Mouse (Mus musculus): Measurements from ENCODE around the gene Anapc16.

GRCm38 (mm10) chr10:59963609-59964008 is 39.3 kb downstream of the Anapc16 start:
- TF ChIP-seq CTCF (IDR thresholded peaks at IDR 0.05; ENCODE audit: low read depth) (no peak), EP300 (optimal IDR thresholded peaks at IDR 0.05) (no peak)

Data from stomach, postnatal 0 days (tissue).